Mouse (Mus musculus): ENCODE data around the gene Tmem109. TPM values are rescaled to one million over a fixed set of nuclear protein-coding genes. Genes with fewer than 3 reads are reported as not detected.

The Tmem109 gene
- total and polyA plus RNA-seq, 3 experiments = 17.9 to 51.5 (median 32.9) TPM

DNA sequence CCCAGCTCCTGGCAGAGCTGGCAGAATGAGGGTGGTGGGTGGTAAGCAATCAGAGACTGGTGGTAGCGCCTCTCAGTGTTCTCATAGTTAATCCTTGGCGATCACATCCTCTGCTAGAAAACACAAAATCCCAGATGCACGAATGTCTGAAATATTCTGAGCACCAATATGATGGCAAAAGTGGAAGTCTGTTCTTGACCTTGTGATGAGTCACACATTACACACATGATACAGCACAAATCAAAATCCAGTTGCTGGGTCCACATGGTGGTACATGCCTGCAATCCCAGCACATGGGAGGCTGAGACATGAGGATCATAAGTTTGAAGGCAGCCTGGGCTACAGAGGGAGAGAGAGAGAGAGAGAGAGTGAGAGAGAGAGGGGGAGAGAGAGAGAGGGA is 39.3 kb upstream of the Tmem109 start:
- Histone ChIP-seq H3K27me3 (replicated peaks) (no peaks in the 10 kb centered on the region), H3K27ac (ENCODE audit: insufficient read depth, low read depth) (no peak overlapping the region), H3K4me2 (ENCODE audit: insufficient read depth, low read depth, poor library complexity, severe bottlenecking) (no peak overlapping the region), H3K9me3 (replicated peaks; ENCODE audit: low read length) (no peaks in the 10 kb centered on the region), H3K4me1 (ENCODE audit: control insufficient read depth in 1 of 2, insufficient read depth in 2 of 2) (peaks cover 6 to 31% of the 10 kb centered on the region in 2 experiments), H3K4me3 (replicated peaks in 1 of 3; ENCODE audit: low read depth in 2 of 3, low read length in 2 of 3, poor library complexity in 1 of 3) (no peak overlapping the region), H3K9ac (ENCODE audit: insufficient read depth, low read depth) (no peak overlapping the region), H3K36me3 (replicated peaks in 1 of 2; ENCODE audit: control insufficient read depth in 1 of 2, insufficient read depth in 1 of 2, low read length in 1 of 2) (no peaks in the 10 kb centered on the region), H3K79me2 (replicated peaks; ENCODE audit: control insufficient read depth, extremely low read depth, insufficient read depth, poor library complexity, severe bottlenecking) (no peaks in the 10 kb centered on the region)
- DNase-seq (ENCODE audit: extremely low read depth) = no peak
- TF ChIP-seq NELFE (IDR thresholded peaks at IDR 0.05; ENCODE audit: low read depth, low read length) = no peak
- TF ChIP-seq E2F4 (IDR thresholded peaks at IDR 0.05; ENCODE audit: insufficient replicate concordance, low read depth, low read length) = no peak
- no peak for TF ChIP-seq EP300 (IDR thresholded peaks at IDR 0.05; ENCODE audit: low read length)
- TF ChIP-seq IRF4 (IDR thresholded peaks at IDR 0.05; ENCODE audit: low read depth, low read length) = no peak
- TF ChIP-seq KAT2A (IDR thresholded peaks at IDR 0.05; ENCODE audit: insufficient replicate concordance, low read length) = no peak
- no peak for TF ChIP-seq SIN3A (IDR thresholded peaks at IDR 0.05; ENCODE audit: low read length)
- TF ChIP-seq USF2 (conservative IDR thresholded peaks at IDR 0.05; ENCODE audit: low read depth, low read length) = no peak
- TF ChIP-seq ETS1 (conservative IDR thresholded peaks at IDR 0.05; ENCODE audit: low read depth, low read length) = no peak
- no peak for TF ChIP-seq UBTF (IDR thresholded peaks at IDR 0.05; ENCODE audit: low read depth, low read length)
- no peak for TF ChIP-seq MAFK (IDR thresholded peaks at IDR 0.05; ENCODE audit: insufficient replicate concordance, low read length)
- TF ChIP-seq JUN (IDR thresholded peaks at IDR 0.05; ENCODE audit: insufficient read depth, low read depth, low read length) = no peak
- TF ChIP-seq MXI1 (IDR thresholded peaks at IDR 0.05; ENCODE audit: low read depth, low read length) = no peak
- no peak for TF ChIP-seq POLR2AphosphoS2 (IDR thresholded peaks at IDR 0.05; ENCODE audit: low read depth, low read length)
- TF ChIP-seq TCF12 (IDR thresholded peaks at IDR 0.05; ENCODE audit: low read depth, low read length) = no peak
- TF ChIP-seq JUND (conservative IDR thresholded peaks at IDR 0.05; ENCODE audit: low read depth, low read length) = no peak
- no peak for TF ChIP-seq MEF2A (IDR thresholded peaks at IDR 0.05; ENCODE audit: borderline replicate concordance, low read depth, low read length)
- dilution Hi-C loops (cut with MboI; ENCODE audit: extremely low pct_ligation_motif_present, extremely low pct_unique_long_range_greater_than_20kb, low sequenced_read_pairs) (no loop called here), in situ Hi-C loops (cut with MboI; ENCODE audit: low pct_ligation_motif_present, low pct_unique_long_range_greater_than_20kb, low sequenced_read_pairs) (no loop called here)

DNA sequence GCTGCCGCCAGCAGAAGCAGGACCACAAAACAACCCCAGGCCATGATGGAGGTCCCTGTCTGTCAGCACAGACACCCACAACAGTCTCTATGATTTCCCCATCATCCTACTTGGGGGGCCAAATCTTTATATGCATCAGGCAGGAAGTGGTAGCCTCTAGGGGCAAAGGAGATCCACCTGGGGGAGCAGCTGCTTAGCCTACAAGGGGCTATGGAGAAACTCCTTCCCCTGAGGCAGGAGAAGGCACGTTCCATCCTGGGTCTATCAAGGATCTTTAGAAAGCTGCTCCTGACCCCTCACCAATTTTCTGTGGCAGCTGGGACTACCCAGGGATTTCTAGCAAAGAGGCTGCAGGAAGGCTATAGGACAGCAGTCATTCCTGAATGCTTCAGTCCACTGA is 38.7 kb upstream of the Tmem109 start, which contains the start of gene Zp1:
Zp1 (minus strand) TSS at position 101 of the 400 bp plus-strand sequence.
- DNase-seq (ENCODE audit: extremely low read depth) = no peak
- H3K27ac ChIP-seq (ENCODE audit: insufficient read depth, low read depth) = no peak within 1 kb of the TSS
- no peak within 1 kb of the TSS for H3K9ac ChIP-seq (ENCODE audit: insufficient read depth, low read depth)
- peaks cover 6 to 36% of the 10 kb centered on the region in 2 experiments for H3K4me1 ChIP-seq (ENCODE audit: control insufficient read depth in 1 of 2, insufficient read depth in 2 of 2)
- dilution Hi-C loops (cut with MboI; ENCODE audit: extremely low pct_ligation_motif_present, extremely low pct_unique_long_range_greater_than_20kb, low sequenced_read_pairs) = no loop called here
- no peak within 1 kb of the TSS for H3K4me2 ChIP-seq (ENCODE audit: insufficient read depth, low read depth, poor library complexity, severe bottlenecking)
- H3K9me3 ChIP-seq (replicated peaks; ENCODE audit: low read length) = no peaks in the 10 kb centered on the region
- no peak within 1 kb of the TSS for H3K4me3 ChIP-seq (replicated peaks in 1 of 3; ENCODE audit: low read depth in 2 of 3, low read length in 2 of 3, poor library complexity in 1 of 3)
- H3K36me3 ChIP-seq (replicated peaks in 1 of 2; ENCODE audit: control insufficient read depth in 1 of 2, insufficient read depth in 1 of 2, low read length in 1 of 2) = no peaks in the 10 kb centered on the region
- TF ChIP-seq EP300 (IDR thresholded peaks at IDR 0.05; ENCODE audit: low read length) = no peak
- no peak for TF ChIP-seq BHLHE40 (IDR thresholded peaks at IDR 0.05; ENCODE audit: low read depth, low read length)
- TF ChIP-seq CHD1 (IDR thresholded peaks at IDR 0.05; ENCODE audit: low read depth, low read length) = no peak
- TF ChIP-seq USF2 (conservative IDR thresholded peaks at IDR 0.05; ENCODE audit: low read depth, low read length) = no peak
- no peak for TF ChIP-seq IRF4 (IDR thresholded peaks at IDR 0.05; ENCODE audit: low read depth, low read length)
- TF ChIP-seq POLR2AphosphoS2 (IDR thresholded peaks at IDR 0.05; ENCODE audit: low read depth, low read length) = no peak
- H3K27me3 ChIP-seq (replicated peaks) = no peaks in the 10 kb centered on the region
- in situ Hi-C loops (cut with MboI; ENCODE audit: low pct_ligation_motif_present, low pct_unique_long_range_greater_than_20kb, low sequenced_read_pairs) = no loop called here
- no peaks in the 10 kb centered on the region for H3K79me2 ChIP-seq (replicated peaks; ENCODE audit: control insufficient read depth, extremely low read depth, insufficient read depth, poor library complexity, severe bottlenecking)
